Mouse (Mus musculus) gastrocnemius, postnatal 14 days (tissue): ENCODE data around the gene Cpa2. TPM values are rescaled to one million over a fixed set of nuclear protein-coding genes. Genes with fewer than 3 reads are reported as not detected.

ENCODE experiments used
- DNase-seq: peaks from one replicate; pipeline ENCODE4 v3.0.0; 2021; ENCODE audit warnings: mixed read lengths
- intact Hi-C: fragments of 180-260 bp; cut with DNase I; formaldehyde crosslinking; loops from one replicate; pipeline ENCODE4 v1.15.1; 2025; ENCODE audit warnings: low total_unique reads
- total RNA-seq, 2 experiments: library from RNA; stranded (reverse); gene quantifications; 2 replicates each; pipeline ENCODE4 v1.2.3; 2021

Cpa2 gene
- total RNA-seq, 2 experiments from 2014 or later = 1.3 TPM; not detected in 1

DNA sequence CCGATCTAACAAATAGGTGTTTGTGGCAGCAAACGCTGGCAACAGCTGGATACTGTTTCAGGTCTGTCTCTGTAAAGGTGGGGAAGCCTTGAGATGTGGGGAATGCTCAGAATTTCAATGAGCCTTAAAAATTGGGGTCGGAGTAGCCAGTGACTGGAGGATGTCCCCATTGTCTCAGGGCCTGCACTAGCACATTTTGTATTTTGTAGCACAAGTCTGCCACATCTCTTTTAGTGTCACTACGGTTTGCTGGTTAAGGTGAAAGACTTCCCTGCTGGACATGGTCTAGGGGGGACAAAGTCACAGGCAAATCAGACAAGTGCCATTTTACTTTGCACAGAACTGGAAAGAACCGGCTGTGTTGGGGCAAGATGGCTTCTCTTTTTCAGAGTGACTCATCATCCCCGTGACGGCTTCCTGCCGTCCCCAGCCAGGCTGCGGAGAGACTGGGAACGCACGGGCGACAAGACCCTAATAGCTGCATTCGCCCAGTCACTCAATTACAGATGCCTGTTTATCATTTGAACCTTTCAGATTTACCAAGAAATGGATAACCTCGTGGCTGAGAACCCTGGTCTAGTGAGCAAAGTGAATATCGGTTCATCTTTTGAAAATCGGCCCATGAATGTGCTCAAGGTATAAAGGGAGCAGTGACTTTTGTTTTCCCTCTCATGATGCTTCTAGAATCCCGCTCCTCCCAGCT, 5.3 kb downstream of the Cpa2 start:
- no peak for DNase-seq
- intact Hi-C loops = no loop called here

GRCm38 (mm10) chr6:30547274-30547645, 5.9 kb downstream of the Cpa2 start:
- intact Hi-C loops = no loop called here
- DNase-seq = no peak

GRCm38 (mm10) chr6:30547656-30548306, 6.4 kb downstream of the Cpa2 start:
- peak; percentile 63 for DNase-seq
- intact Hi-C loops = no loop called here

DNA sequence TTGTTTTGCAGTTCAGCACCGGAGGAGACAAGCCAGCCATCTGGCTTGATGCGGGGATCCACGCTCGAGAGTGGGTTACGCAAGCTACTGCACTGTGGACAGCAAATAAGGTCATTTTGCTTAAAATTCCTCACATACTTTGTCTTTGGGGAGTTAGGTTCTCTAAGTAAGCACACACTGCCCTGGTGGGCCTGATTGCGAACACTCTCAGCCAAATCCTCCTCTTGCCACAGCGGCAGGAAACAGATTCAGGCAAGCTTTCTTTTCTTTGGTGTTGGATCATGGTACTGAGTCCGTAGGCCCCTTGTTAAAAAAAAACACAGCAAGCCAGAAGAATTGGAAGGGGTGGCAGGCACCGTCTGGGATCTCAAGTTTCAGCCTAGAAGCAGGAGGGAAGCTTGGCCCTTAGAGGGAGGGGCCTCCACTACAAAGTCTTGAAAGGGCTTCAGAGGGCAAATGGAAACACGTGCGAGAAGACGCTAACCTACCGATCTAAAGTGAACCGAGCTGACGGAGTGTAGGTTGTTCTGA, 7.9 kb downstream of the Cpa2 start:
- intact Hi-C loops = no loop called here
- DNase-seq = no peak

DNA sequence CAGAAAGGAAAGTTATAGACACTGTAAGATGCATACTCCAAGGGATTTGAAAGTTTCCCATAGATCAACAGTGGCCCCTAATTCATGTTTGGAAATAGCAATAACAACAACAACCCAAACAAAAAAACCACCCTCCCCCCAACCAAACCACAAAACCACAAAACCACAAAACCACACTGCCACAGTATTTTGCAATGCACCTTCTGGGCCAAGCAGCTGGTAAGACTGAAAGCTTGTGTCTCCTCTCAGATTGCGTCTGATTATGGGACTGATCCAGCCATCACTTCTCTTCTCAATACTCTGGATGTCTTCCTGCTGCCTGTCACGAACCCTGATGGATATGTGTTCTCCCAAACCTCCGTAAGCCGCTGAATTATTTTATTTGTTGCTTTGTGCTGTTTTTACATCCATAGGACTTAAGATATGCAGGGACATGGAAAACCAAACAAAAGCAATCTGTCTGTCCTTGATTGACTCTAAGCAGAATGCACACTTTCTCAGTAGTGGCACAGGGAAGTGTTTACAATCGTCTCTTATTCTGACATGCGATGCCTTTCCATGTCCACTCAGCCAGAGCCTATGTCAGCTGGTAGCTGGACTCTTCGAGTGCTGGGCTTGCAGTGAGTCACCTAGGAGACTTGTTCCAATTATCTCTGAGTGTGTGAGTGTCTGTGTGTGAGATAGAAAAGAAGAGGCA, 9.3 kb downstream of the Cpa2 start:
- intact Hi-C loops = no loop called here
- DNase-seq = no peak

GRCm38 (mm10) chr6:30551193-30551515, 9.8 kb downstream of the Cpa2 start:
- intact Hi-C loops = no loop called here
- no peak for DNase-seq

GRCm38 (mm10) chr6:30551644-30552580, 10.5 kb downstream of the Cpa2 start:
- DNase-seq = no peak
- intact Hi-C loops = no loop called here

- no peak for DNase-seq
- intact Hi-C loops = no loop called here
These were observed 11.2 kb downstream of the Cpa2 start for GRCm38 (mm10) chr6:30552628-30553027.

DNA sequence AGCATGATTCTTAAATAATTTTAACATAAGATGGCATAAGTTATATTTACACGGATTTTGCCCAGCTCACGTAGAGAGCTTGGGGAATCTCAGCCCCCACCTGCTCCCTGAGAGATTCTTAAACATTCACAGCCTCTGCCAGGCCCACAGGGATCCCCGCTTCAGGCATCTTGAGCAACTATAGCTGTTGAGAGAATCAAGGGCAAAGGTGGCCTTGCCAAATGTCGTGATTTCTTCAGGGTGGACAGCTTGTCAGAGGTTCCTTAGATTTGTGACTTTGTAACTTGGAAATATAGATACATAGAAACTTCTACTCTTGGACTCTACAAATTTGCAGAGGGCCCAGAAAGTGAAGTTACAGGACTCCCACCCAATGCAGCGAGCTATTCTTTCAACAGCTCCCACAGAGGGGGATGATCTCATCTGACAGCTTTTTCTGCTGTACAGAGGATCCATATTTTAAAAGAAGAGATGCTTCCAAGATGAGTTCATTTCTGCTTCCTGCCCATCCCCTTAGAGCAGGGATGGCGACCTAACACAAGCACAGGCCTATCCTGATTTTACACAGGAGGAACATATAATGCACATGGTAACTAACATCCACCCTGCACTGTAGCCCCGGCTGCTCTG, 12.1 kb downstream of the Cpa2 start:
- intact Hi-C loops = no loop called here
- DNase-seq = no peak

- intact Hi-C loops = no loop called here
- no peak for DNase-seq
These were observed 12.7 kb downstream of the Cpa2 start for GRCm38 (mm10) chr6:30554092-30554491.

DNA sequence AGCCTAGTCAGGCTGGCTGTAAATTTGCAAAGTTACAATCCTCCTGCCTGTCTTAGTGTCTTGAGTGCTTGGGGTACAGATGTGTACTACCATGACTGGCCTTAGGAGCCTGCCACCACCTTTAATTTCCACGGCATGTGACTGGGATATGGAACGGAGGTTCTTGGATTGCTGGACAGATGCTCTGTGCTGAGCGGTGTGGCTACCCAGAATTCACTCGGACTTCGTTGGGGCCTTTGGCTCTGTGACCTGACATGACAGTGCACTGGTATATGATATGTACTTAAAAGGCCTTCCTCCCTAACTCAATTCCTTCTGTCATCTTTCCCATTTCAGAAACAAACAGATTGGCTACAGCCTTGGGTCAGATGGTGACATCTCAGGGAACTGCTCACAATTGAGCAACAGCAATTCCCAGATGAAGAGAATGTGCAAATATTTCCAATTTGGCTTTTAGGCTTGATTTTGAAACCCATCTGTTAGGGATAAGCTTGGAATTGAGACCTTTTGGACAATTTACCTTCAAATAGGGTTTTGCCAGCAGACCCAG, 13.3 kb downstream of the Cpa2 start:
- intact Hi-C loops = no loop called here
- no peak for DNase-seq

GRCm38 (mm10) chr6:30556080-30556479, 14.7 kb downstream of the Cpa2 start:
- intact Hi-C loops = no loop called here
- DNase-seq = peak; percentile 55

GRCm38 (mm10) chr6:30559726-30560125, 18.3 kb downstream of the Cpa2 start:
- intact Hi-C loops = no loop called here

GRCm38 (mm10) chr6:30562132-30562531, 20.8 kb downstream of the Cpa2 start:
- no peak for DNase-seq
- intact Hi-C loops = no loop called here

More at GRCm38 (mm10) chr6:30559726-30560125, 18.3 kb downstream of the Cpa2 start:
- no peak for DNase-seq

GRCm38 (mm10) chr6:30563575-30563974, 22.2 kb downstream of the Cpa2 start:
- no peak for DNase-seq
- intact Hi-C loops = no loop called here

DNA sequence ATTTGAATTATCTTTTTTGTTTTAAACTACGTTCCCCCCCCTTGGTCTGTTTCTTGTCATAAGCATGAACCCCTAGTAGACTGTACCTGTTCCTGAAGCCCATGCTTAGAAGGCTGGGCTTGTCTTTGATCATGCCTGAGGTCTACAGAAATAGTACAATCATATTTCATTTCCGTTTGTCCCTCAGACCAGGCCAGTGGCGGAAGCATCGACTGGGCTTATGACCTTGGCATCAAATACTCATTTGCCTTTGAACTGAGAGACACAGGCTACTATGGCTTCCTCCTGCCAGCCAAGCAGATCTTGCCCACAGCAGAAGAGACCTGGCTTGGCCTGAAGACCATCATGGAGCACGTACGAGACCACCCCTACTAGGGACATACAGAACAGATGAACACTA, 22.7 kb downstream of the Cpa2 start:
- intact Hi-C loops = no loop called here
- no peak for DNase-seq

DNA sequence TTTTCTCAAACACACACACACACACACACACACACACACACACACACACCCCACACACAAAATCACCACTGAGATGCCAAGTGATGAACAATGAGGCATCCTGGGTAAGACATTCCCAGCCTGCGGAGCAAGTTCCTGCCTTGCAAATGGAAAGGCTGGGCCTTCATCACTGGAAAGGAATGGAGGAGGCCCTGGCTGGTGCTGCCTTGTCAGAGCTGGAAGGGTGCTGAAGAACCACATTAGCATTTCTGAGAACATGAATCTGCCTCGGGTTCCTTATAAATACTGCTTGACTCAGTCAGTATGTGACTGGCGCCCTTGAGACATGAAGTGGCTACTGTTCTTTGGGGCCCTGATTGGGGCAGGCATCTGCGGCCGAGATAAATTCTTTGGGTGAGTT, 26.7 kb downstream of the Cpa2 start, which contains the start of gene Cpa4:
TSS of gene Cpa4 (plus strand) at position 301 of the 400 bp plus-strand sequence.
- DNase-seq = no peak
- intact Hi-C loops = no loop called here

- intact Hi-C loops = no loop called here
- DNase-seq = no peak
These were observed 27.9 kb downstream of the Cpa2 start for GRCm38 (mm10) chr6:30569331-30569730.

DNA sequence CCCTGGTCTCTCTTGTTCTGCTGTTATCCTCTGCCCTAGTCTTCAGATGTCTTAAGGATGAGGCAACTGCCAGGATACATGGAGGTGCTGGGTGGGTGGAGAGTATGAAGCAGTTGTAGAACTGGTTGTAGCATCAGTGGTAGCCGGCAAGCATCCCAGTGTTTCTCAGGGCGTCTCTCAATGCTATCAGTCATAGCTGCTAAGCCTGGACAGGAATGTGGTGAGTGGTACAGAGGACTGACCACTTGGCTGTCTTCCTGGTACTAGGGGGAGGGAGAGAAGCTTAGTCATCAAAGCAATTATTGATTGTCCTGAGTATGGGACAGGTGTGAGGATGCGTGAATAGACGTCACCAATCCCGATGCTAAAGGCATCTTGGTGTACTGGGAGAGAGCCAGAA, 28.6 kb downstream of the Cpa2 start:
- DNase-seq = no peak
- intact Hi-C loops = no loop called here
